Mouse (Mus musculus): ENCODE data around the gene Hoxc9.

DNA sequence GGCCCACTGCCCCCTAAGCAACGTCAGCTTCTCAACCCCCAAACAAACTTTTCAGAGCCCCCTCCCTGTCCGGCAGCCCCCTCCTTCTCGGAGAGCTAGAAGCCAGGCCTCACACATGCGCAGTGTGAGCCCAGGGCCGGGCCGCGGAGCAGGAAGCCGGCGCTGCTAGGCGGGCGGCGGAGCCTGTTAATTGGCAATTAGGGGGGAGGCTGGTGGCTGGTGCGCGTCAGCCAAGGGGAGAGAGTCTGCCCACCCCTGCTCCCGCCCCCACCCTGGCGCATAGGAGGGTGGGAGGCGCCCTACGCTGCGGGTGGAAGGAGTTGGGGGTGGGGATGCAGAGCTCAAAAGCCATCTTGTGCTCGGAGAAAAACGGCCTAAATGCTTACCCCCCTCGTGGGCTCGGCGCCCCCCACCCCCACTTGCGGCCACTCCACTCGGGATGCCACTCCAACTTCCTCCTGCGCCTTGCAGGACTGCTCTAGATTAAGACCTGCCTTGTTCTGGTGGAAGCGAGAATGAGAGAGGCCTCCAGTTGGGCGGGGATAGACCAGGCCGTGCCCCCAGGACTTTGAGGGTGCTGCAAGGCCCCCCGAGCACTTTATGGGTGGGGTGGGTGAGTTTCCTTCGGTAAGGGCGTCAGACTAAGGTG is 23.1 kb downstream of the Hoxc9 start:
- TF ChIP-seq CTCF (IDR thresholded peaks at IDR 0.05; ENCODE audit: low read depth, low read length) (no peak), POLR2A (IDR thresholded peaks at IDR 0.05; ENCODE audit: borderline replicate concordance, low read depth, low read length) (no peak)

Measured in bone marrow macrophage, adult 2 months (primary cell).